ENCODE assay signal across 22 mouse cellular contexts in genomic region chr15:80062821-80063220, GRCm38 (mm10). TPM values are rescaled to one million over a fixed set of nuclear protein-coding genes. Genes with fewer than 3 reads are reported as not detected.
DNase-seq lines count a peak whose midpoint lies in the region; ATAC-seq lines count a peak whose summit lies in the region.
"Had no signal": no experiment of that assay in that cellular context is flagged by ENCODE, and none has a peak within 500 bp of the region (broad histone marks: within the 10 kb centered on the region; RNA-seq: fewer than 3 reads in every experiment).

No protein-coding gene starts in this region.

- peak overlapping the region; percentile 32; the same call in 1 of the 2 replicates for H3K9ac ChIP-seq in embryonic facial prominence, embryonic 13.5 days
- H3K9ac ChIP-seq in lung, embryonic 16.5 days (ENCODE audit: low read length): no peak overlapping the region; the same call in 1 of the 2 replicates
- H3K9ac ChIP-seq: forebrain, embryonic 15.5 days; heart, embryonic 15.5 days; intestine, embryonic 15.5 days; limb, embryonic 15.5 days; liver, embryonic 14.5 days; lung, embryonic 15.5 days had no signal

- no peak overlapping the region for H3K4me3 ChIP-seq in embryonic facial prominence, embryonic 13.5 days
- no peak overlapping the region for H3K4me3 ChIP-seq in embryonic facial prominence, embryonic 10.5 days
- H3K4me3 ChIP-seq in lung, embryonic 16.5 days (ENCODE audit: low read length): no peak overlapping the region
- H3K4me3 ChIP-seq: forebrain, embryonic 15.5 days; heart, embryonic 15.5 days; intestine, embryonic 15.5 days; limb, embryonic 15.5 days; lung, embryonic 15.5 days had no signal

- no peaks in the 10 kb centered on the region for H3K27me3 ChIP-seq in embryonic facial prominence, embryonic 13.5 days
- H3K27me3 ChIP-seq in embryonic facial prominence, embryonic 10.5 days (replicated peaks; ENCODE audit: low read depth, poor library complexity, severe bottlenecking): 0 out of 2 replicates have a peak, but pooled peaks cover 4% of the 10 kb centered on the region
- H3K27me3 ChIP-seq in lung, embryonic 16.5 days (ENCODE audit: control insufficient read depth, insufficient read depth, low read depth, low read length): no peaks in the 10 kb centered on the region; the same call in 1 of the 2 replicates
- H3K27me3 ChIP-seq: forebrain, embryonic 15.5 days; heart, embryonic 15.5 days; intestine, embryonic 15.5 days; limb, embryonic 15.5 days; lung, embryonic 15.5 days had no signal

- no peak for DNase-seq in embryonic facial prominence, embryonic 10.5 days (ENCODE audit: low spot score)
- DNase-seq in lung, postnatal 14 days: no peak
- peak; percentile 43 for DNase-seq in MN1 (ENCODE audit: low spot score)
- no peak for DNase-seq in left cerebral cortex, postnatal 4 days
- no peak for DNase-seq in embryo, embryonic 10.5 days (ENCODE audit: low spot score)
- DNase-seq: cerebellum, adult 11-12 months; cerebellum, postnatal 10 days; heart, postnatal 36 days; kidney, adult 9 months; thymus, adult 2 months; thymus, postnatal 4 days had no signal

- no peak overlapping the region for H3K4me2 ChIP-seq in embryonic facial prominence, embryonic 13.5 days
- H3K4me2 ChIP-seq in lung, embryonic 16.5 days (ENCODE audit: low read depth, low read length): no peak overlapping the region
- H3K4me2 ChIP-seq: forebrain, embryonic 15.5 days; heart, embryonic 15.5 days; intestine, embryonic 15.5 days; limb, embryonic 15.5 days; lung, embryonic 15.5 days had no signal

- no peaks in the 10 kb centered on the region for H3K9me3 ChIP-seq in embryonic facial prominence, embryonic 13.5 days
- no peaks in the 10 kb centered on the region for H3K9me3 ChIP-seq in embryonic facial prominence, embryonic 10.5 days
- H3K9me3 ChIP-seq in lung, embryonic 16.5 days (ENCODE audit: control insufficient read depth, low read length): no peaks in the 10 kb centered on the region
- H3K9me3 ChIP-seq: forebrain, embryonic 15.5 days; heart, embryonic 15.5 days; intestine, embryonic 15.5 days; limb, embryonic 15.5 days; lung, embryonic 15.5 days had no signal

- no peak for ATAC-seq in embryonic facial prominence, embryonic 13.5 days (ENCODE audit: insufficient number of reproducible peaks, insufficient read depth, low FRiP score, low TSS enrichment, low read depth)
- 0 out of 2 replicates have a peak, but pooled peaks have one; percentile 14 for ATAC-seq in lung, embryonic 16.5 days (ENCODE audit: low read depth)
- ATAC-seq: forebrain, embryonic 15.5 days; hindbrain, embryonic 16.5 days; intestine, embryonic 15.5 days had no signal

- peaks cover 24% of the 10 kb centered on the region for H3K4me1 ChIP-seq in embryonic facial prominence, embryonic 13.5 days
- peaks cover 40% of the 10 kb centered on the region for H3K4me1 ChIP-seq in embryonic facial prominence, embryonic 10.5 days
- H3K4me1 ChIP-seq in lung, embryonic 16.5 days (replicated peaks; ENCODE audit: control insufficient read depth, insufficient read depth, low read length): peaks cover 9% of the 10 kb centered on the region
- H3K4me1 ChIP-seq: forebrain, embryonic 15.5 days; intestine, embryonic 15.5 days had no signal

- H3K36me3 ChIP-seq in embryonic facial prominence, embryonic 13.5 days: no peaks in the 10 kb centered on the region
- H3K36me3 ChIP-seq in embryonic facial prominence, embryonic 10.5 days (replicated peaks): no peaks in the 10 kb centered on the region
- no peaks in the 10 kb centered on the region for H3K36me3 ChIP-seq in lung, embryonic 16.5 days (ENCODE audit: control insufficient read depth, insufficient read depth, low read length)
- H3K36me3 ChIP-seq: forebrain, embryonic 15.5 days; heart, embryonic 15.5 days; intestine, embryonic 15.5 days; limb, embryonic 15.5 days; lung, embryonic 15.5 days had no signal

- H3K27ac ChIP-seq in embryonic facial prominence, embryonic 13.5 days: peak overlapping the region; percentile 39; the same call in 1 of the 2 replicates
- no peak overlapping the region; the same call in 1 of the 2 replicates for H3K27ac ChIP-seq in embryonic facial prominence, embryonic 10.5 days (replicated peaks)
- no peak overlapping the region for H3K27ac ChIP-seq in lung, embryonic 16.5 days (ENCODE audit: low read length)
- H3K27ac ChIP-seq: forebrain, embryonic 15.5 days; heart, embryonic 15.5 days; intestine, embryonic 15.5 days; limb, embryonic 15.5 days; liver, embryonic 14.5 days; lung, embryonic 15.5 days; macrophage had no signal

- intact Hi-C loops in left cerebral cortex, postnatal 4 days (cut with DNase I): no loop called here

- WGBS in embryonic facial prominence, embryonic 13.5 days: 32% methylated on average over 5 of the region's 5 CpGs
- WGBS in embryonic facial prominence, embryonic 10.5 days: 36% methylated on average over 5 of the region's 5 CpGs
- 35% methylated on average over 5 of the region's 5 CpGs for WGBS in lung, embryonic 16.5 days

RNA-seq across cellular contexts. Expression of gene Syngr1, which starts 28.3 kb away (rescaled TPM):
- 7.0 and 8.7 TPM in 2 replicates for polyA plus RNA-seq in embryonic facial prominence, embryonic 13.5 days (2015; fragmentation: Nextera tagmentation; extraction: Ambion mirVana)
- 5.9 and 7.0 TPM in 2 replicates for polyA plus RNA-seq in embryonic facial prominence, embryonic 10.5 days (2016; fragmentation: Nextera tagmentation; extraction: Ambion mirVana)
- 20.7 and 21.9 TPM in 2 replicates for polyA plus RNA-seq in lung, embryonic 16.5 days (2015; fragmentation: Nextera tagmentation; extraction: Ambion mirVana)
- total RNA-seq in left cerebral cortex, postnatal 4 days (2021): 100 to 1,000 TPM; 175 to 191 TPM
- total RNA-seq: monocyte, adult 5-6 weeks had no signal

RNA-seq across cellular contexts. Expression of gene Rpl3, which starts 28.8 kb away (rescaled TPM):
- polyA plus RNA-seq in embryonic facial prominence, embryonic 13.5 days (2015; fragmentation: Nextera tagmentation; extraction: Ambion mirVana): 1,097 and 1,210 TPM in 2 replicates
- 1,034 and 1,049 TPM in 2 replicates for polyA plus RNA-seq in embryonic facial prominence, embryonic 10.5 days (2016; fragmentation: Nextera tagmentation; extraction: Ambion mirVana)
- polyA plus RNA-seq in lung, embryonic 16.5 days (2015; fragmentation: Nextera tagmentation; extraction: Ambion mirVana): 994 and 1,049 TPM in 2 replicates
- 100 to 1,000 TPM; 535 to 552 TPM for total RNA-seq in left cerebral cortex, postnatal 4 days (2021)

RNA-seq across cellular contexts. Expression of gene Pdgfb, which starts 48.0 kb away (rescaled TPM):
- polyA plus RNA-seq in embryonic facial prominence, embryonic 13.5 days (2015; fragmentation: Nextera tagmentation; extraction: Ambion mirVana): 2.2 and 2.9 TPM in 2 replicates
- polyA plus RNA-seq in embryonic facial prominence, embryonic 10.5 days (2016; fragmentation: Nextera tagmentation; extraction: Ambion mirVana): 1.4 and 1.6 TPM in 2 replicates
- 7.2 and 7.7 TPM in 2 replicates for polyA plus RNA-seq in lung, embryonic 16.5 days (2015; fragmentation: Nextera tagmentation; extraction: Ambion mirVana)
- total RNA-seq in left cerebral cortex, postnatal 4 days (2021): 10 to 100 TPM; 19.2 to 26.6 TPM
